Mouse (Mus musculus) hindbrain, embryonic 15.5 days (tissue): ENCODE measurements around the gene Fem1a. TPM values are rescaled to one million over a fixed set of nuclear protein-coding genes. Genes with fewer than 3 reads are reported as not detected.

ENCODE experiments used
- ATAC-seq: fragments of 200-750 bp; cut with Nextera tagmentation; 2 replicates; pipeline ENCODE4 v1.8.0; 2017; ENCODE audit warnings: low read depth, moderate number of reproducible peaks, moderate TSS enrichment; ENCODE audit not compliant: low FRiP score
- H3K27ac ChIP-seq: fragments of 300-500 bp; sonication (generic); replicated peaks from 2 replicates; pipeline ENCODE4 v1.5.1; 2015; ENCODE audit warnings: mild to moderate bottlenecking, inconsistent platforms
- H3K27me3 ChIP-seq: fragments of 300-500 bp; sonication (generic); 2 replicates; pipeline ENCODE4 v1.6.1; 2015; ENCODE audit warnings: control low read depth, inconsistent platforms
- H3K36me3 ChIP-seq: fragments of 300-500 bp; sonication (generic); 2 replicates; pipeline ENCODE4 v1.6.1; 2015; ENCODE audit warnings: control low read depth, inconsistent platforms
- H3K4me1 ChIP-seq: fragments of 300-500 bp; sonication (generic); replicated peaks from 2 replicates; pipeline ENCODE4 v1.6.1; 2015; ENCODE audit warnings: control low read depth, inconsistent platforms
- H3K4me2 ChIP-seq: fragments of 300-500 bp; sonication (generic); 2 replicates; pipeline ENCODE4 v1.6.1; 2015; ENCODE audit warnings: moderate library complexity, mild to moderate bottlenecking, inconsistent platforms
- H3K4me3 ChIP-seq: fragments of 300-500 bp; sonication (generic); 2 replicates; pipeline ENCODE4 v1.5.1; 2015; ENCODE audit warnings: mild to moderate bottlenecking, inconsistent platforms
- H3K9ac ChIP-seq: fragments of 300-500 bp; sonication (generic); 2 replicates; pipeline ENCODE4 v1.6.1; 2015; ENCODE audit warnings: inconsistent platforms
- H3K9me3 ChIP-seq: fragments of 300-500 bp; sonication (generic); 2 replicates; pipeline ENCODE4 v1.6.1; 2016; ENCODE audit warnings: control low read depth, inconsistent platforms
- WGBS: fragments of 180-500 bp; shearing (Covaris S2); methylation state at CpG from one replicate; pipeline ENCODE4 v1.1.7; 2015; 5-methylcytosine and 5-hydroxymethylcytosine counted together
- polyA plus RNA-seq: library from polyadenylated mRNA; unstranded; fragments of >200 nt; fragmentation: Nextera tagmentation; extraction: Ambion mirVana; gene quantifications from 2 replicates; pipeline ENCODE4 v1.2.1, GENCODE M21; 2015

Fem1a gene
- polyA plus RNA-seq, 1 experiment from 2014 or later = 18.8 TPM

DNA sequence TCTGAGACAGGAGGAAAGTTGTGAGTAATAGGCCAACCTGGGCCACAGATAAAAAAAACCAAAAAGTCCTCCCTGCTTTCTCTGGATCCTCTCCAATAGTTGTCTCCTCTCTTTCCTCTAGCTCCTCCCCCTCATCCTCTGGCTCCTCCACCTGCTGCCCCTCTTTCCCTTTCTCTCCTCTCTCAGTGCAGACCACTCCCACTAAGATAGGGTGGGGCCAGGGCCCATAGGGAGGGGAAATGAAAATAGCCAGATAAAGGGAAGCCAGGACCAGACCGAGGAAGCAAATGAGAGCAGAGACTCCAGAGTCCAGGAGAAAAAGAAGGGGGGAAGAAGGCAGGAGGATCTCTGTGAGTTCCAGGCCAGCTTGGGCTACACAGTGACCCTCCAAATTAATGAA is 31.7 kb upstream of the Fem1a start:
- Histone ChIP-seq H3K27ac (no peak overlapping the region), H3K9ac (no peak overlapping the region), H3K4me2 (no peak overlapping the region), H3K36me3 (no peaks in the 10 kb centered on the region), H3K4me3 (no peak overlapping the region), H3K9me3 (no peaks in the 10 kb centered on the region), H3K4me1 (no peaks in the 10 kb centered on the region), H3K27me3 (0 out of 2 replicates have a peak, but pooled peaks cover 2% of the 10 kb centered on the region)
- WGBS = 50% methylated on average over 1 of the region's 1 CpGs
- ATAC-seq = no peak

DNA sequence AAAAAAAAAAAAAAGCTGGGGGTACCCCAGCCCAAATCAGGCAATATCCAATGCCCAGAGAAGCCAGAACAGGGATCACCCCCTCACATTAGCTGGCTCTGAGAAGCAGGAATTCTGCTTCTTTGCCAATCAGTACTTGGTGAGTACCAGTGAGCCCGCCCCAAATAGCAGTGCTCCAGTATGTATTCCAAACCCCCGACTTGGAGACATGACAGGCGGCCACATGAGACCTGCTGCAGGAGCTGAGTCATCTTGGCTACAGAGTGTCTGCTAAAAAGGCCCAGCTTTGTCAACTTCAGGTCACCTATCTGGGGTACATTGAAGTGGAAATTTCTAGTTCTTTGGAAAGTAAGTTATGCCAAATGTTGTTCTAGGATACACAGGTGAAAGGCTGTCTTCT is 30.0 kb upstream of the Fem1a start:
- Histone ChIP-seq H3K4me3 (no peak overlapping the region), H3K4me1 (no peaks in the 10 kb centered on the region), H3K27me3 (0 out of 2 replicates have a peak, but pooled peaks cover 2% of the 10 kb centered on the region), H3K36me3 (no peaks in the 10 kb centered on the region), H3K4me2 (no peak overlapping the region), H3K27ac (no peak overlapping the region), H3K9ac (no peak overlapping the region), H3K9me3 (no peaks in the 10 kb centered on the region)
- no peak for ATAC-seq
- 78% methylated on average over 3 of the region's 3 CpGs for WGBS

DNA sequence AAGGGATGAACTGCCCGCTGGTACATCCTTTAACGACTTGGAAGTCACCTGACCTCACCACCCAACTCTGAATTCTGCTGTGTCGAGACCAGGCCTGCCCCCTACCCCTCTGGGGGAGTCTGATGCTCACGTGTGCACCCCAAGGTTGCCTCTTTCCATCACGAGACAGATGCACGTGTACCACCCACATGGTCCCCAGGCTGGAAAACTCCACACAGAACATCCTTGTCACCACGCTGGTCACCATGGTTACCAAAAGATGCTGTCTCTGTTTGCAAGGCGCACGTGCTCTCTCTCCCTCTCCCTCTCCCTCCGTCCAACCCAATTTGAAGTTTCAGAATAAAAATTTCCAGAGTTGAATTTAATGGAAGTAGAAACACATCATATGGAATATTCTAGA is 26.7 kb upstream of the Fem1a start:
- H3K9me3 ChIP-seq = no peaks in the 10 kb centered on the region
- WGBS = 59% methylated on average over 10 of the region's 10 CpGs
- 0 out of 2 replicates have a peak, but pooled peaks cover 2% of the 10 kb centered on the region for H3K27me3 ChIP-seq
- H3K4me2 ChIP-seq = no peak overlapping the region
- peaks cover 14% of the 10 kb centered on the region for H3K4me1 ChIP-seq
- no peaks in the 10 kb centered on the region for H3K36me3 ChIP-seq
- H3K4me3 ChIP-seq = no peak overlapping the region
- no peak overlapping the region for H3K27ac ChIP-seq
- H3K9ac ChIP-seq = no peak overlapping the region
- no peak for ATAC-seq

DNA sequence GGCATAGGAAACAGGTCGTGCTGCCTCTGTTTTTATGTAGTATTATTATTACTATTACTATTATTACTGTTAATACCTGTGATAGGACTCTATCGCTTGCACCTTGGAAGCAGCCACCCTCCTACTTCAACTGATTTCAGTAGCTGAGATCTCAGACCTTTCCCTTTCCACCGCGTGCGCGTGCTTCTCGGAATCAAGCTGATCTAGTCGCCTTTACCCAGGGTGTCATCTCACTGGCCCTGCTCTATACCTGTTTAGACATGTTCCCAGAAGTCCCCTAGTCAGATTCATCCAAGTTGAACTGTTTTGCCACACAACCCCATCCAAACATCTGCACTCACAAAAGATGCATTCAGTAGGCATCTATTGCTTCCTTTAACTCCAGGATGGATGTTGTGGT is 23.2 kb upstream of the Fem1a start:
- Histone ChIP-seq H3K4me3 (peak overlapping the region; percentile 8; the same call in 1 of the 2 replicates), H3K27ac (peak overlapping the region; percentile 73)
- ATAC-seq = peak; percentile 40

DNA sequence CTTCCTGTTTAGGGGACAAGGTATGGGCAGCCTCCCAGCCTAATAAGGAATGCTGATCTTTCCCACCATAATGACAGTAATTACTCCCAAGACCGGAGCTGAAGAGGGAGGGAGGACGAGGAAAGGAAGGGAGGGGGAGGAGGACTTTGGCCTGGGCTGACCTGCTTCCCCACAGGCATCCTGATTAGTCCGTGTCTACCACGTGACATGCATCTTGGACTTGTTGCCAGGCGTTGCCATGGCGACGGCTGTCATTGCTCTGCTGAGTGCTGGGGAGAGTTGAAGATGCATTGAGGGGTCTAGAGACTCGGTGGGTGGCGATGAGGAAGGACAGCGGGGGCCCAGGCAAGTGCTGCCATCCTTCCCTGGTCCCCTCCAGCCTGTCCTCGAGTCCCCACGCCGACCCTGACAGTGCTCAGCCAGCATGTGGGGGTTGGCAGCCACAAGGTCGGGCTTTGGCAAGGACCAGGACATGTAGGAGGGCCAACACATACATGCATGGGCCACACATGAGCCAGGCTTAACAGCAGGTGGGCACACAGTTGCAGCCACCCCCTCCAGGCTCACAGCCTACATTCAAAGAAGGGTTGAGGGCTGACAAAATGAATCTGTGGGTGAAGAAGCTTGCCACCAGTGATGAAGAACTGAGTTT is 22.7 kb upstream of the Fem1a start:
- Histone ChIP-seq H3K4me1 (peaks cover 14% of the 10 kb centered on the region), H3K9ac (no peak overlapping the region), H3K4me2 (peak overlapping the region; percentile 48), H3K9me3 (no peaks in the 10 kb centered on the region), H3K27ac (peak overlapping the region; percentile 73), H3K4me3 (peak overlapping the region; percentile 8; the same call in 1 of the 2 replicates), H3K27me3 (peaks cover 4% of the 10 kb centered on the region; the same call in 1 of the 2 replicates), H3K36me3 (no peaks in the 10 kb centered on the region)
- peak; percentile 95 for ATAC-seq
- 1% methylated on average over 14 of the region's 14 CpGs for WGBS

More for the DNA sequence above, 23.2 kb upstream of the Fem1a start:
- Histone ChIP-seq H3K27me3 (peaks cover 6% of the 10 kb centered on the region; the same call in 1 of the 2 replicates), H3K36me3 (no peaks in the 10 kb centered on the region), H3K4me2 (peak overlapping the region; percentile 48), H3K9me3 (no peaks in the 10 kb centered on the region), H3K9ac (no peak overlapping the region), H3K4me1 (peaks cover 14% of the 10 kb centered on the region)
- WGBS = 44% methylated on average over 8 of the region's 8 CpGs

DNA sequence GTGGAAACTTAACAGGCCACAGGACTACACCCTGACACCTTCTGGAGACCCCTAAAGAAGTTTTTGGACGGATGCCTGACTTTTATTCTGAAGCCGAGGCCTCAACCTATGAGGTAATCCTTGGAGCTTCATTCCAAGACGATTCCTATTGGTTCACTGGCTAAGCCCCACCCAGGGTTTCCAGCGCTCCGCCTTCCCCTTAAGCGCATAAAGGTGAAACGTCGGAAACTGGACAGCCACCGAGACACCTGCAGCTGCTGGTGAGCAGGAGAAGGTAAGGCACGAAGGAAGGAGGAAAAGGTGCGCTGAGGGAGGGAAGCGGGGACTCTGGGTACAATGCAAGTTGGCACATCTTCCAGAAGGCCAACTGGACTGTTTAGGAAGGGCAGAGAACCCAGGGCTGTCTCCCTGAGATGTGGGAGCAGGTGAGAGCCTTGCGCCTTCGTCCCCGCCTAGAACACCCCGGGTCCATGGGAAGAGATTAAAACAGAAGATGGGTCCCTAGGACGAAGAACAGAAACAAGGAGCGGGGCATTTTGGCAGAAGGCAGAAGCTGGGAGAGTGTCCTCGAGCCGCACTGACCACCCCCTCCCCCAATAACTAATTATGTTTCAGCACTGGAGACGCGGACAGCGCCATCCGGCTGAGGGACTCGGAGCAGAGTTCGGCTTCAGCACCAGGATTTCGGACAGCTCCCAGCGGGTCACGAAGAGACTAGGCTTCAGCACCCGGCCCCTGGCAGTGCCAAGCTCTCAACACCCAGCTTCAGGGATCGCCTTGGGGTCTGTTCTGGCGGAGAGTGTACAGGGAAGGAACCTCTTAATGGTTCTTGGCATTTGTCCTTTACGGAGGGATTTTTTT is 14.8 kb upstream of the Fem1a start:
- Histone ChIP-seq H3K4me3 (peak overlapping the region; percentile 57), H3K9ac (peak overlapping the region; percentile 53), H3K4me2 (peak overlapping the region; percentile 65), H3K4me1 (peaks cover 15% of the 10 kb centered on the region), H3K9me3 (no peaks in the 10 kb centered on the region), H3K27ac (peak overlapping the region; percentile 38), H3K36me3 (no peaks in the 10 kb centered on the region), H3K27me3 (0 out of 2 replicates have a peak, but pooled peaks cover 12% of the 10 kb centered on the region)
- 1% methylated on average over 33 of the region's 33 CpGs for WGBS
- peak; percentile 93 for ATAC-seq

DNA sequence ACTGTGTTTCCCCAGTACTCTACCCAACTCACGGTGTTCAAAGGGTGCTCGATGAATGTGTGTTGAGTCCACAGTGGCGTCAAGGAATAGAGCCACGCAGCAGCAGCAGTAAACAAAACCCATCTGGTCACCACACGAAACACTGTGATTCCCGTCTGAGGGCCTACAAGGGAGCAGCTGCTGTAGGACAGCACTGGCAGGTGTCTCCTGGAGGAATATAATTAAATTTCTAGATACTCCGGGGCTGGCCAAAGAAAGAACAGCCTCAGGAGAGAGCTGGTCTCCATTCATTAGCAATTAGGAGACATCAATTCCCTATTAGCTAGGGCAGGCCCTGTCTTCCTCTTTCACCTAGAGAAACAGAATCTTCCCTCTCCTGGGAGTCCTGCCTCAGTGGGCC is 11.0 kb upstream of the Fem1a start:
- ATAC-seq = no peak
- Histone ChIP-seq H3K4me3 (no peak overlapping the region), H3K9me3 (no peaks in the 10 kb centered on the region), H3K36me3 (no peaks in the 10 kb centered on the region), H3K9ac (no peak overlapping the region), H3K4me2 (no peak overlapping the region), H3K4me1 (peaks cover 18% of the 10 kb centered on the region), H3K27me3 (0 out of 2 replicates have a peak, but pooled peaks cover 9% of the 10 kb centered on the region), H3K27ac (no peak overlapping the region)
- WGBS = 38% methylated on average over 7 of the region's 7 CpGs

DNA sequence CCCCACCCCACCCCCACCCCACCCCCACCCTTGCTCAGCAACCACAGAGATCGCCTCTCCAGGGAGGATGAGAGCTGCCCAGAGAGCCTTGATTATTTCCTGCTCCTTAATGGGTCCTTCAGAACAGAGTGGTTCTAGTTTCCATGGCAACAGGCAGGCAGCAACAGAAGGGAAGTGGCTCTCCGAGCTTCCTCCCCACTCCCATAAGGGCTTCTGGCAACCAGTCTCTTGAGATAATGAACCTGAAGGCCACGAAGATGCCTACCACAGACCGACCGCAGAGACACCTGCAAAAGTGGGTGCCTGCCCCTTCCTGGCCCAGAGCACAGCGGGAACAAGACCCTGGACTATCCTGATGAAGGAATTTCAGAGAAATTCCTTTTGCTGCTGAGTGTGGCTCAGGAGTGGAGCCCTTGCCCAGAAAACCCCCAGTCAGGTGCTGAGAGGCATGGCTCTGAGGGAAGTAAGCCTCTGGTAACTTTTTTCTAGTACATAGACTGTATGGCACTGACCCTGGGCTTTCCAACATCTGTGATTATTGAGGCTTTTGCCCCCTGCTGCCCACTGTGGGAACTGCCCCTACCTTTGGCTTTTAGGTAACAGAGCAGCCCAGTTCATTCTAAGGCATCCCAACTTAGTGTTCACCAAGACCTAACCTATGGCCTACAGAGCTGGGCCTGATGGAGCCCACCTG is 5.3 kb upstream of the Fem1a start:
- Histone ChIP-seq H3K9me3 (no peaks in the 10 kb centered on the region), H3K4me3 (no peak overlapping the region), H3K4me2 (peak overlapping the region; percentile 43), H3K36me3 (no peaks in the 10 kb centered on the region), H3K27ac (peak overlapping the region; percentile 80), H3K27me3 (0 out of 2 replicates have a peak, but pooled peaks cover 5% of the 10 kb centered on the region), H3K4me1 (peaks cover 24% of the 10 kb centered on the region), H3K9ac (no peak overlapping the region)
- 15% methylated on average over 6 of the region's 6 CpGs for WGBS
- peak; percentile 37; the same call in 1 of the 2 replicates for ATAC-seq

DNA sequence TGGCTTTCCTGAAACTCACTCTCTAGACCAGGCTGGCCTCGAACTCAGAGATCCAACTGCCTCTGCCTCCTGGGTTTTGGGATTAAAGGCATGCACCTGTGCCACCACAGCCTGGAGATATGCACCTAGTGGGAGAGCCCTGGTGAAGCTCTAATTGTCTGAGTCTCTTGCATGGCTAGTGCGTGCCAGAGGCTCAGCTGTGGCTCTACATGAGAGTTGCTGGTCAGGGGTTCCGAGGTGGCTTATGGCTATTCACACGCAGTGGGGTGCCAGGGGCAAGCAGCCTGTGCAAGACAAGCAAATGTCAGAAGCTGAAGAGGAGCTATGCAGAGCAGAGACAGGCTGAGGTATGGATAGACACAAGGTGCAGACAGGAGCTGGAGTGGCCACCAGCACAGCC is 1.9 kb upstream of the Fem1a start:
- Histone ChIP-seq H3K4me3 (no peak overlapping the region), H3K36me3 (peaks cover 12% of the 10 kb centered on the region), H3K4me1 (peaks cover 49% of the 10 kb centered on the region), H3K4me2 (peak overlapping the region; percentile 63; the same call in 1 of the 2 replicates), H3K9ac (no peak overlapping the region), H3K27ac (peak overlapping the region; percentile 95), H3K9me3 (no peaks in the 10 kb centered on the region), H3K27me3 (no peaks in the 10 kb centered on the region)
- no peak for ATAC-seq
- 80% methylated on average over 4 of the region's 4 CpGs for WGBS

DNA sequence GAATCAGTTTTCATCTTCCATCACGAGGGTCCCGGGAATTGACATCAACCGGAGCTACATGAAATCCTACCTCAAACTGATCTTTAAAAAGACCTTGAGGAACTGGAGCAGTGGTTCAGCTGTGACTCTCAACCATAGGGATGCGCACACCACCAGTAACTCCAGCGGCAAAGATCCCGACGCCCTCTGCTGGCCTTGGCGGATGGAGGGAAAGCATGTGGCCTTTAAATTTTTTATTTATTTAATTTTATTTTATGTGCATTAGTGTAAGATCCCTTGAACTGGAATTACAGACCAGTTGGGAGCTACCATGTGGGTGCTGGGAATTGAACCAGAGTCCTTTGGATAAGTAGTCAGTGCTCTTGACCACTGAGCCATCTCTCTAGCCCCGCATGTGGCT is 1.2 kb upstream of the Fem1a start:
- ATAC-seq = peak; percentile 23

DNA sequence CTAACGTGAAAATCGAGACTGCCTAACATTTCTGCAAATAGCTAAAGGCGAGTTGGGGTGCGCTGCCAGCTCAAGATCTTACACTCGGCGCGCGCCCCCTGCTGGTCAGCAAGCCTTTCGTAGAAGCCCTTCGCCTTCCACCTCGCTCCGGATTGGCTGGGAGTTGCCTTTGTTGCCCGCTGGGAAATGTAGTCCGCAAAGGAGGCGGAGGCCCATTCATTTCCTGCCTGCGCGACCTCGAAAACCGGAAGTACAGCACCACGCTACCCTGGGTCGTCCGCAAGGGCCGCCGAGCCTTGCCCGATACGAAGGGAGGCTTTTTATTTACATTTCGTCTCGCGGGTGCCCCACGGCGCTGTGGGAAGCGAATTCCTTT is 759 bp upstream of the Fem1a start:
- H3K27ac ChIP-seq = peak overlapping the region; percentile 95
- peak overlapping the region; percentile 63 for H3K4me2 ChIP-seq
- H3K9ac ChIP-seq = peak overlapping the region; percentile 52
- H3K27me3 ChIP-seq = no peaks in the 10 kb centered on the region
- 0% methylated on average over 32 of the region's 32 CpGs for WGBS
- ATAC-seq = peak; percentile 91
- peak overlapping the region; percentile 54 for H3K4me3 ChIP-seq
- H3K9me3 ChIP-seq = no peaks in the 10 kb centered on the region
- H3K36me3 ChIP-seq = peaks cover 21% of the 10 kb centered on the region
- H3K4me1 ChIP-seq = peaks cover 55% of the 10 kb centered on the region

More for the DNA sequence above, 1.2 kb upstream of the Fem1a start:
- 14% methylated on average over 9 of the region's 9 CpGs for whole genome bisulfite sequencing
- Histone ChIP-seq H3K9ac (no peak overlapping the region), H3K4me3 (peak overlapping the region; percentile 54), H3K27me3 (no peaks in the 10 kb centered on the region), H3K4me2 (peak overlapping the region; percentile 63), H3K36me3 (peaks cover 19% of the 10 kb centered on the region), H3K9me3 (no peaks in the 10 kb centered on the region), H3K27ac (peak overlapping the region; percentile 95), H3K4me1 (peaks cover 55% of the 10 kb centered on the region)
